Mouse (Mus musculus): ENCODE data around the gene Plekhb1. TPM values are rescaled to one million over a fixed set of nuclear protein-coding genes. Genes with fewer than 3 reads are reported as not detected.
A peak's percentile ranks its signal among the peaks of the same experiment; 100 is the strongest.

The Plekhb1 gene
- polyA plus RNA-seq, 1 experiment from 2014 or later: 4.4 TPM

DNA sequence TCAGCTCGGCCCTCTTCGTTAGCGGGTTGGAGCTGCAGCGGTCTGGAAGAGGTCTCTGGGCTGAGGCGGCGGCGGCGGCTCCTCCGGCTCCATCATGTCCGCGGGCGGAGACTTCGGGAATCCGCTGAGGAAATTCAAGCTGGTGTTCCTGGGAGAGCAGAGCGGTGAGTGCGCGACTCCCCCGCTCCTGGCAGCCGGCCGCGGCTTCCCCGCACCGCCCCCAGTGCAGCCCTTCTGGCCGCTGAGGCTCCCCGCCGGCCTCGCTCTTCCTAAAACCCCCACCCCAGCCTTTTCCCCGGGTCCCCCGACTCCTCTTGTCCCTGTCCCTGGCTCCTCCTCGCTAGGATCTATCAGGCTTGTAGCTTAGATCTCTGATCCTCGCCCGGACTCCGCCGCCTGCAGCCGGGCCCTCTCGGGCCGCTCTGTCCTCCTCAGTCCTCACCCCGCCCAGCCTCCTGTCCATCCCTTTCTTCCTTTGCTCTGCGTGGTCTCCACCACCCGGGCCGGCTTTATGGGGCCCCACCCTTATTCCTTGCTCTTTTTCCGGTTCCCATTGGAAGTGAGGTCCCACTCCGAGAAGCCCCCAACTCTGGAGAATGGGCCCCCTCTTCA, 54.0 kb downstream of the Plekhb1 start, which contains the start of gene Mrpl48:
TSS of gene Mrpl48 (minus strand) at position 172 of the 612 bp plus-strand sequence.
- H3K4me3 ChIP-seq (replicated peaks): peak within 1 kb of the TSS; percentile 97
- H3K9ac ChIP-seq: peak within 1 kb of the TSS; percentile 99
- H3K27ac ChIP-seq: peak within 1 kb of the TSS; percentile 99
- WGBS: under 1% methylated on average over 43 of the region's 43 CpGs
- H3K36me3 ChIP-seq (replicated peaks): no peaks in the 10 kb centered on the region
- no peaks in the 10 kb centered on the region for H3K9me3 ChIP-seq
- peak within 1 kb of the TSS; percentile 68 for H3K4me2 ChIP-seq
- peaks cover 3% of the 10 kb centered on the region for H3K27me3 ChIP-seq
- peaks cover 17% of the 10 kb centered on the region for H3K4me1 ChIP-seq
- peak; percentile 44 for ATAC-seq (ENCODE audit: low FRiP score)

DNA sequence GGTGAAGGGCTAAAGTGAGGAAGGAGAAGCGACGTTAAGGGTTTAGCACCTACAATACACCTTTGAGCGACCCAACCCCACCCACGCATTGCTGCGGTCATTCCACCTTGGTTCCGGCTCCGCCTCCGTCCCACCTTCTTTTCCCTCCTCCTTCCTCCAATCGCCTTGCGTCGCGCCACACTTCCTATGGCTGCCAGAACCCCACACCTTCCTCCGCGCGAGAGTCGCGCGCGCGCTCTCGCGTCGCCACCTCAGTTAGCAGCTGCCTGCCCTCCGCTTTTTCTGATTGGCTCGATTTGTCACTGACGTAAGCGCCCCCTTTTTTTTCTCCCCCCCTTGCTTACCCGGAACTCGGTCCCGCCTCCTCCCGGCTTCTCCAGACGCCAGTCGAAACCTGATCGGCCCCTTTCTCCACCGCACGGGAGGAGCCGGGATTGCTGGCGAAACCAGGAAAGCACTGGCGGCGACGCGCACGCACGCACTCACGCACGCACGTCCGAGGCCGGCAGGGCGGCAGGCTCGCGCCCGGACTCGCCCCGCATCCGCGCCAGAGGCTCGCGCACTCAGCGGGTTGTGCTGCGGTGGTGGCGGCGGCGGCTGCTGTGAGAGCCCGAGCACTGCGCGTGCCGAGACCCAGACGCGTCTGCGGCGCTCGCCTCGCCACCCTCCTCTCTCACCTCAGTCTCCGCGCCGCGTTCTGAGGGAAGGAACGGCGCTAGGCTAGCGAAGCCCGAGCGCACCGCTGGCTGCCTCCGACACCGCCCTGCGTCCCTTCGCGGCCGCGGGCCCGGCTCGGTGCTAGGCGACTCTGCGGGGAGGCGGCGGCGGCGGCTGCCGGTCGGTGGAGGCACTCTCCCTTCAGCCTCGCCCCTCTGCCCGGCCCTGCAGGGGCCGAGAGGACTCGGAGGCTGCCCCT, 54.7 kb downstream of the Plekhb1 start, which contains the start of gene Rab6a:
TSS of gene Rab6a (plus strand) at position 197 of the 916 bp plus-strand sequence.
- Histone ChIP-seq H3K4me1 (peaks cover 17% of the 10 kb centered on the region), H3K4me2 (peak within 1 kb of the TSS; percentile 68), H3K36me3 (replicated peaks) (no peaks in the 10 kb centered on the region), H3K9me3 (no peaks in the 10 kb centered on the region), H3K27me3 (peaks cover 3% of the 10 kb centered on the region), H3K27ac (peak within 1 kb of the TSS; percentile 99), H3K9ac (peak within 1 kb of the TSS; percentile 99), H3K4me3 (replicated peaks) (peak within 1 kb of the TSS; percentile 97)
- ATAC-seq (ENCODE audit: low FRiP score): peak; percentile 96
- WGBS: under 1% methylated on average over 104 of the region's 105 CpGs

DNA sequence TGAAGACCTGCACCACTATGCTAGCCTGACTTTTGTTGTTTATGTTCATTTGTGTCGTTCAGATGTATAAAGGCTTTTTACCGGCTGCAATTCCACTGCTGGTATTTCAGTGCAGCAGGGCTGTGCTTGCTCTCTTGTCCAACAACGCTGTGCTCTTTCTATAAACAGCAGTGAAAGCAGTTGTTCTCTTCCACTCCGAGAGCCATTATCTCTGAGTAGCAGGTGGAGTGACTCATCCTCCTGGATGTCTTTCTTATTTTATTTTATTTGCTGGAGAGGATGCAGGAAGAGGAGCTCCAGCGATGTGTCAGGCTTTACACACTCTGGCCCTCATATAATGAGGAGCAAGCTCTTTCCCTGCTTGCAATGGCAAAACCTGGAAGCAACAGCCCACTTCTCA, 62.0 kb downstream of the Plekhb1 start:
- Histone ChIP-seq H3K4me3 (replicated peaks) (no peak overlapping the region), H3K9ac (no peak overlapping the region), H3K36me3 (replicated peaks) (no peaks in the 10 kb centered on the region), H3K27ac (no peak overlapping the region), H3K4me1 (no peaks in the 10 kb centered on the region), H3K9me3 (no peaks in the 10 kb centered on the region), H3K4me2 (no peak overlapping the region), H3K27me3 (peaks cover 3% of the 10 kb centered on the region)
- 87% methylated on average over 5 of the region's 5 CpGs for WGBS
- ATAC-seq (ENCODE audit: low FRiP score): no peak

DNA sequence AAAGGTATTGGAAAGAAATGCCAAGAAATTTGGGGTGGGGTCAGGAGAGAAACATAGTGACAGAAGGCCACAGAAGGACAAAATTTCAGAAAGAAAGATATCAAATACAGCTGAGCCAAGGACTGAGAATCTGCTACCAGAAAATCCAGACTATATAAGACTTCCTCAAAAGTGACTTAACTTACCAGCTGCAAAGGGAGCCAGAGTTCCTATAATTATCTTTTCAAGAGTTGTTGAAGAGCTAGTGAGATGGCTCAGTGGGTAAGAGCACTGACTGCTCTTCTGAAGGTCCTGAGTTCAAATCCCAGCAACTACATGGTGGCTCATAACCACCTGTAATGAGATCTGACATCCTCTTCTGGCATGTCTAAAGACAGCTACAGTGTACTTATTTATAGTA, 68.9 kb downstream of the Plekhb1 start:
- Histone ChIP-seq H3K27me3 (no peaks in the 10 kb centered on the region), H3K4me3 (replicated peaks) (no peak overlapping the region), H3K9ac (no peak overlapping the region), H3K4me1 (0 out of 2 replicates have a peak, but pooled peaks cover 4% of the 10 kb centered on the region), H3K27ac (no peak overlapping the region), H3K9me3 (no peaks in the 10 kb centered on the region), H3K36me3 (replicated peaks) (no peaks in the 10 kb centered on the region), H3K4me2 (no peak overlapping the region)
- no peak for ATAC-seq (ENCODE audit: low FRiP score)

Other genes with a start within 250 kb of the Plekhb1 start
- gene Ucp3, start 189.4 kb downstream of the Plekhb1 start, polyA plus RNA-seq (2016; fragmentation: Nextera tagmentation; extraction: Ambion mirVana): not detected in 2 replicates
- gene Ucp2, start 169.1 kb downstream of the Plekhb1 start, polyA plus RNA-seq (2016; fragmentation: Nextera tagmentation; extraction: Ambion mirVana): 83.8 and 93.1 TPM in 2 replicates
- gene Dnajb13, start 147.5 kb downstream of the Plekhb1 start, polyA plus RNA-seq (2016; fragmentation: Nextera tagmentation; extraction: Ambion mirVana): 0.67 and 1.1 TPM in 2 replicates
- gene Coa4, start 125.3 kb downstream of the Plekhb1 start, polyA plus RNA-seq (2016; fragmentation: Nextera tagmentation; extraction: Ambion mirVana): 12.6 and 15.1 TPM in 2 replicates
- 146 and 157 TPM in 2 replicates for gene Rab6a, start 55.0 kb downstream of the Plekhb1 start, polyA plus RNA-seq (2016; fragmentation: Nextera tagmentation; extraction: Ambion mirVana)
- 55.7 and 59.6 TPM in 2 replicates for gene Mrpl48, start 54.1 kb downstream of the Plekhb1 start, polyA plus RNA-seq (2016; fragmentation: Nextera tagmentation; extraction: Ambion mirVana)
- gene Fam168a, start 44.2 kb upstream of the Plekhb1 start, polyA plus RNA-seq (2016; fragmentation: Nextera tagmentation; extraction: Ambion mirVana): 63.9 and 72.6 TPM in 2 replicates
- gene Relt, start 201.0 kb upstream of the Plekhb1 start, polyA plus RNA-seq (2016; fragmentation: Nextera tagmentation; extraction: Ambion mirVana): 2.2 and 2.6 TPM in 2 replicates

Measured in forebrain, embryonic 12.5 days (tissue).